Mouse (Mus musculus) heart, embryonic 15.5 days (tissue): Measurements from ENCODE around the gene Kcnn3. TPM values are rescaled to one million over a fixed set of nuclear protein-coding genes. Genes with fewer than 3 reads are reported as not detected.

Experiments
- ATAC-seq: fragments of 200-750 bp; cut with Nextera tagmentation; replicated peaks from 2 replicates; pipeline ENCODE4 v1.8.0; 2017; ENCODE audit warnings: low read depth, moderate TSS enrichment; ENCODE audit not compliant: insufficient number of reproducible peaks, insufficient read depth, low FRiP score
- H3K27ac ChIP-seq: fragments of 300-500 bp; sonication (generic); 2 replicates; pipeline ENCODE4 v1.5.1; 2015; ENCODE audit warnings: mild to moderate bottlenecking, inconsistent platforms
- H3K27me3 ChIP-seq: fragments of 300-500 bp; sonication (generic); 2 replicates; pipeline ENCODE4 v1.6.1; 2015; ENCODE audit warnings: inconsistent platforms
- H3K36me3 ChIP-seq: fragments of 300-500 bp; sonication (generic); 2 replicates; pipeline ENCODE4 v1.6.1; 2015; ENCODE audit warnings: mild to moderate bottlenecking, inconsistent platforms
- H3K4me1 ChIP-seq: fragments of 300-500 bp; sonication (generic); replicated peaks from 2 replicates; pipeline ENCODE4 v1.6.1; 2015; ENCODE audit warnings: inconsistent platforms
- H3K4me2 ChIP-seq: fragments of 300-500 bp; sonication (generic); 2 replicates; pipeline ENCODE4 v1.6.1; 2015; ENCODE audit warnings: inconsistent platforms, mild to moderate bottlenecking, moderate library complexity
- H3K4me3 ChIP-seq: fragments of 300-500 bp; sonication (generic); 2 replicates; pipeline ENCODE4 v1.5.1; 2015; ENCODE audit warnings: mild to moderate bottlenecking, inconsistent platforms
- H3K9ac ChIP-seq: fragments of 300-500 bp; sonication (generic); 2 replicates; pipeline ENCODE4 v1.6.1; 2015; ENCODE audit warnings: mild to moderate bottlenecking, inconsistent platforms
- H3K9me3 ChIP-seq: fragments of 300-500 bp; sonication (generic); replicated peaks from 2 replicates; pipeline ENCODE4 v1.6.1; 2016; ENCODE audit warnings: inconsistent platforms
- WGBS: fragments of 180-500 bp; shearing (Covaris S2); methylation state at CpG from one replicate; pipeline ENCODE4 v1.1.7; 2015; ENCODE audit warnings: mixed read lengths; 5-methylcytosine and 5-hydroxymethylcytosine counted together
- polyA plus RNA-seq: library from polyadenylated mRNA; unstranded; fragments of >200 nt; fragmentation: Nextera tagmentation; extraction: Ambion mirVana; gene quantifications from 2 replicates; pipeline ENCODE4 v1.2.1, GENCODE M21; 2015

Gene Kcnn3
- polyA plus RNA-seq, 1 experiment from 2014 or later = 2.6 TPM

DNA sequence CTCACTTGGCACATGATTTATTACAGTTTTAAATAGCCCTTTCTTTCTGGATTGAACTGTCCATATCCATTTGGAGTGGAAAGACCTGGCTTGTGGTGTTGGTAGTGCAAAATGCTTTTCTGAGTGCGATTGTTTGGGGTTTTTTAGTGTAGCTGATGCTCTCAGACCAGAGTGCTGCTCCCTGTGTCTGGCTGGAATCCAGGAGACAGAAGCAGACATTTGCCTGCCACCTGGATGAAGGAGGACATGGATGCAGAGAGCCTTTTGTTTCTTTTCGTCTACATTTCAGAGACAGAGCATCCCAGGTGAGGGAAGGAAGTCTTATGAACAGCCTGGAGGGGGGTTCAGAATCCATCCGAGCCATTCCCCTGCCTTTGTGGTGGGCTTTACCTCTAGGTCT, 71.5 kb downstream of the Kcnn3 start:
- Histone ChIP-seq H3K36me3 (no peaks in the 10 kb centered on the region), H3K4me2 (no peak overlapping the region), H3K27ac (no peak overlapping the region), H3K4me1 (peaks cover 14% of the 10 kb centered on the region; the same call in 1 of the 2 replicates), H3K9ac (no peak overlapping the region), H3K9me3 (no peaks in the 10 kb centered on the region), H3K27me3 (peaks cover 3% of the 10 kb centered on the region; the same call in 1 of the 2 replicates), H3K4me3 (no peak overlapping the region)
- 62% methylated on average over 3 of the region's 3 CpGs for WGBS
- ATAC-seq = no peak

DNA sequence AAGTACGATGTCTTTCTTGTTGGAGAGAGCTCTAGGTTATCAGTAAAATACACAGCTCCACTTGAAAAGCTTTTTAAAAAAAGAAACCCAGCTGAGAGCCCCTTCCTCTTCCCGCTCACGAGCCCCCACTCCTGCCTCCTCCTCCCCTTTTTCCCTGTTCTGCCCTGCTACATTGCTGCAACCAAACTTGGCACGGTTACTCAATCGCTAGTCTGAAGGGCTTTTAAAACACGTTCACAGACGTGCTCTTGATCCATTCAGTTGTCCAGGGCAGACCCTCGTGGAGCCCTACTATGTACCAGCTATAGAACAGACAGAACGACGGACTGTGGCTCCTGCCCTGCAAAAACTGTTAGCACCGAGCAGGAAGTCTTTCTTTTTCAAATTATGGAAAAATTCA, 72.8 kb downstream of the Kcnn3 start:
- 36% methylated on average over 11 of the region's 11 CpGs for WGBS

DNA sequence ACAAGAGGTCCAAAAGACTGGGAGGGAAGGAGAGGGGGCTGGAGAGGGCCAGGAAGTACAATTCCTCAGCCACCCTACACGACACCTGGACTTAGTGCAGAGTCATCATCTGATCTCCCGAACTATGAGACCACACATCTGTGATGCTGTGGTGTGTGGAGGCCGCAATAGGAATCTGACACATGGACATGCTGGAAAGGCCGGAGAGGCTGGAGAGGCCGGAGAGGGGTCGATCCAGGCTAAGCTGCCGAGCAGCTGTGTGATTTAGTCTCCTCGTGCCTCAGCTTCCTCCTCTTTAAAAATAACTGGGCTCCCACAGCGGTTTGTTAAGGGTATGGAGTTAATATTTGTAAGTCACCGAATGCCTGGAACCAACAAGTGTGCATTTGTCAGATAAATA, 73.6 kb downstream of the Kcnn3 start:
- peaks cover 14% of the 10 kb centered on the region; the same call in 1 of the 2 replicates for H3K4me1 ChIP-seq
- no peaks in the 10 kb centered on the region for H3K9me3 ChIP-seq
- H3K4me2 ChIP-seq = no peak overlapping the region
- no peak overlapping the region for H3K27ac ChIP-seq
- H3K27me3 ChIP-seq = no peaks in the 10 kb centered on the region; the same call in 1 of the 2 replicates
- 71% methylated on average over 10 of the region's 10 CpGs for WGBS
- H3K4me3 ChIP-seq = no peak overlapping the region
- H3K36me3 ChIP-seq = no peaks in the 10 kb centered on the region
- no peak overlapping the region for H3K9ac ChIP-seq
- ATAC-seq = no peak

More for the DNA sequence above, 72.8 kb downstream of the Kcnn3 start:
- Histone ChIP-seq H3K36me3 (no peaks in the 10 kb centered on the region), H3K27ac (no peak overlapping the region), H3K9me3 (no peaks in the 10 kb centered on the region), H3K4me2 (no peak overlapping the region), H3K4me3 (no peak overlapping the region), H3K27me3 (peaks cover under 1% of the 10 kb centered on the region; the same call in 1 of the 2 replicates), H3K9ac (no peak overlapping the region), H3K4me1 (peaks cover 14% of the 10 kb centered on the region; the same call in 1 of the 2 replicates)
- ATAC-seq = no peak

GRCm38 (mm10) chr3:89598361-89598760, 78.4 kb downstream of the Kcnn3 start:
- no peak overlapping the region for H3K27ac ChIP-seq
- H3K9ac ChIP-seq = no peak overlapping the region
- H3K4me1 ChIP-seq = 0 out of 2 replicates have a peak, but pooled peaks cover under 1% of the 10 kb centered on the region
- ATAC-seq = no peak
- 80% methylated on average over 7 of the region's 7 CpGs for WGBS
- H3K36me3 ChIP-seq = no peaks in the 10 kb centered on the region
- no peaks in the 10 kb centered on the region for H3K27me3 ChIP-seq
- no peak overlapping the region for H3K4me2 ChIP-seq
- H3K9me3 ChIP-seq = 0 out of 2 replicates have a peak, but pooled peaks cover 3% of the 10 kb centered on the region
- H3K4me3 ChIP-seq = no peak overlapping the region

- 0 out of 2 replicates have a peak, but pooled peaks cover 3% of the 10 kb centered on the region for H3K9me3 ChIP-seq
- no peaks in the 10 kb centered on the region for H3K4me1 ChIP-seq
- ATAC-seq = no peak
- 95% methylated on average over 7 of the region's 7 CpGs for WGBS
- no peak overlapping the region for H3K4me2 ChIP-seq
- no peak overlapping the region for H3K27ac ChIP-seq
- no peak overlapping the region for H3K4me3 ChIP-seq
- H3K36me3 ChIP-seq = no peaks in the 10 kb centered on the region
- H3K27me3 ChIP-seq = no peaks in the 10 kb centered on the region
- no peak overlapping the region for H3K9ac ChIP-seq
Measured at GRCm38 (mm10) chr3:89598967-89599366, 79.0 kb downstream of the Kcnn3 start.

- WGBS = 42% methylated on average over 7 of the region's 7 CpGs
- H3K4me2 ChIP-seq = no peak overlapping the region
- H3K4me3 ChIP-seq = no peak overlapping the region
- no peaks in the 10 kb centered on the region for H3K27me3 ChIP-seq
- H3K4me1 ChIP-seq = no peaks in the 10 kb centered on the region
- H3K36me3 ChIP-seq = no peaks in the 10 kb centered on the region
- H3K9ac ChIP-seq = no peak overlapping the region
- 0 out of 2 replicates have a peak, but pooled peaks cover 3% of the 10 kb centered on the region for H3K9me3 ChIP-seq
- no peak for ATAC-seq
- no peak overlapping the region for H3K27ac ChIP-seq
Measured at GRCm38 (mm10) chr3:89601060-89601459, 81.1 kb downstream of the Kcnn3 start.

DNA sequence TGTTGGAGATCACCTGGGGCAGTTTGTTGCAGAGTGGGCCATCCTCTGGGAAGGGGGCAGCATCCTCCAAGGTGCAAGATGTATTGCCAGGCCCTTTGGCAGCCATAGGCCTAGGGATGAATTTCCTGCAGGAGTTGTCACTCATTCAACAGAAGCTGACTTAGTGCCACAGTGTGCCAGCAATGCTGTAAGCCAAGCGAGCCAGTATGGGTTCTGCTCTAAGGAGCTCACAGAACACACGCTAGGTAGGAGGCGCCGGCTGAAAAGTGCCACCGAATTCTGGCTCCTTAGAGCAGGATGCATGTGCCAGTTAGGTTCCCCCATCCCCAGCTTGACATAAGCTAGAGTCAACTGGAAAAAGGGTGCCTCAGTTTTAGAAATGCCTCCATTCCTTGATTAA, 83.3 kb downstream of the Kcnn3 start:
- ATAC-seq = no peak

GRCm38 (mm10) chr3:89605235-89605634, 85.3 kb downstream of the Kcnn3 start:
- no peaks in the 10 kb centered on the region for H3K4me1 ChIP-seq
- 76% methylated on average over 5 of the region's 5 CpGs for WGBS
- no peaks in the 10 kb centered on the region for H3K27me3 ChIP-seq
- no peak overlapping the region for H3K27ac ChIP-seq
- no peak overlapping the region for H3K9ac ChIP-seq
- no peak overlapping the region for H3K4me2 ChIP-seq
- H3K4me3 ChIP-seq = no peak overlapping the region
- no peak for ATAC-seq
- no peaks in the 10 kb centered on the region for H3K9me3 ChIP-seq
- H3K36me3 ChIP-seq = no peaks in the 10 kb centered on the region

More for the DNA sequence above, 83.3 kb downstream of the Kcnn3 start:
- no peak overlapping the region for H3K9ac ChIP-seq
- no peaks in the 10 kb centered on the region for H3K4me1 ChIP-seq
- WGBS = 85% methylated on average over 5 of the region's 5 CpGs
- H3K27ac ChIP-seq = no peak overlapping the region
- no peak overlapping the region for H3K4me3 ChIP-seq
- no peaks in the 10 kb centered on the region for H3K36me3 ChIP-seq
- H3K4me2 ChIP-seq = no peak overlapping the region
- H3K27me3 ChIP-seq = no peaks in the 10 kb centered on the region
- 0 out of 2 replicates have a peak, but pooled peaks cover 3% of the 10 kb centered on the region for H3K9me3 ChIP-seq

GRCm38 (mm10) chr3:89607327-89607726, 87.4 kb downstream of the Kcnn3 start:
- no peaks in the 10 kb centered on the region for H3K36me3 ChIP-seq
- no peak overlapping the region for H3K4me2 ChIP-seq
- no peak for ATAC-seq
- no peaks in the 10 kb centered on the region for H3K4me1 ChIP-seq
- H3K9ac ChIP-seq = no peak overlapping the region
- no peak overlapping the region for H3K27ac ChIP-seq
- H3K9me3 ChIP-seq = no peaks in the 10 kb centered on the region
- H3K27me3 ChIP-seq = no peaks in the 10 kb centered on the region
- H3K4me3 ChIP-seq = no peak overlapping the region
- 65% methylated on average over 1 of the region's 1 CpGs for WGBS

- no peak overlapping the region for H3K4me3 ChIP-seq
- H3K27ac ChIP-seq = no peak overlapping the region
- H3K9ac ChIP-seq = no peak overlapping the region
- ATAC-seq = no peak
- peaks cover 14% of the 10 kb centered on the region for H3K4me1 ChIP-seq
- WGBS = 60% methylated on average over 5 of the region's 5 CpGs
- no peaks in the 10 kb centered on the region for H3K36me3 ChIP-seq
- no peaks in the 10 kb centered on the region for H3K9me3 ChIP-seq
- H3K27me3 ChIP-seq = no peaks in the 10 kb centered on the region
- H3K4me2 ChIP-seq = no peak overlapping the region
Measured at GRCm38 (mm10) chr3:89612048-89612447, 92.1 kb downstream of the Kcnn3 start.

DNA sequence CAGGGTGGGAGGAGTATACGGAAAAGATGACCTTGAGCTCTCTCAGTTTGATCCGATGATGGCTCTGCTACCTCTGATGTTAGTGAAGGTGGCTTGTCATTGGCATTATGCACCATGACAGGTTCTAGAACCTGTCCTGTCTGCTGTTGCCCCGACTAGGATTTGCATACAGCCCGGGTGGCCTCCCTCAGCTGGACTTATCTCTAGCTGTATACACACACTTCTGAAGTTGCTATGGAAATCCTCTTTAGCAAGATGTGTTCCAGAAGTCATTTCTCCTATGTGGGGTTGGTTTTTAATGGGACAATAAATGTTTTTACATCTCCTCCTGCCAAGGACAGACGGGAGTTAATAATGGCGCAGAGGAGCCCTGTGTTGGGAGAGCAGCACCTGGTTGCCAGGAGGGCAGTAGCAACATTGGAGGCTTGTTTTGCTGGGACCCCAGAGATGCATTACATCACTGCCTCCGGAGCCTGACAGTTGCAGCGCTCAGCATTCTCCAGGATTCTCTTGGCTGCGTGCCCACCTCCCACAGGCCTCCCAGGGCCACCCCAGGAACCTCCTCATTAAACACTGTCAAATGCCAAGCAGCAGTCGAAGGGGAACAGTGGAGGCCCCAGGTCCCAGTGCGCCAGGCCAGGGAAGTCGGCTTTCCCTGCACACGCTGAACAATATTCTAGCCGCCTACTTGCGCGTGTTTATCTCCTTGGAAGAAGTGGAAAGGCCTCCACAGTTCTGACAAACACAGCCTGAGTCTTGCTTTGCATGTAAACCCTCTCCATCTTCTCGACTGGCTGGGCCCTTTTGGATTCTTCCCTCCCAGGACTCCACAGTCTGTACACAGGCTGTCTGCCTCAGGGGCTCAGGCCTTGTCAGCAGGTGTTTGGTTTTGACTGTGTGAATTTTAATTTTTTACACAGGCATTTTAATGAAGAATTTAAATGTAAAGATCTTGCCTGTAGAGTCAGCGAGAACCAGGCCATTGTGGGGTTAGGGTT, 93.9 kb downstream of the Kcnn3 start:
- no peaks in the 10 kb centered on the region for H3K9me3 ChIP-seq
- peak overlapping the region; percentile 43 for H3K27ac ChIP-seq
- H3K4me2 ChIP-seq = peak overlapping the region; percentile 17; the same call in 1 of the 2 replicates
- H3K4me1 ChIP-seq = peaks cover 14% of the 10 kb centered on the region
- no peak overlapping the region for H3K9ac ChIP-seq
- peak; percentile 84 for ATAC-seq
- no peaks in the 10 kb centered on the region for H3K36me3 ChIP-seq
- no peak overlapping the region for H3K4me3 ChIP-seq
- H3K27me3 ChIP-seq = no peaks in the 10 kb centered on the region
- WGBS = 20% methylated on average over 18 of the region's 18 CpGs
